ENCODE assay signal across 8 mouse cellular contexts in genomic region chr2:181584411-181584942, GRCm38 (mm10). TPM values are rescaled to one million over a fixed set of nuclear protein-coding genes. Genes with fewer than 3 reads are reported as not detected.
DNase-seq lines count a peak whose midpoint lies in the region; ATAC-seq lines count a peak whose summit lies in the region.

Uckl1 (minus strand) TSS chr2:181584892.

- H3K9me3 ChIP-seq in heart, embryonic 14.5 days (ENCODE audit: control insufficient read depth, low read length), result no peaks in the 10 kb centered on the region
- no peaks in the 10 kb centered on the region for H3K9me3 ChIP-seq in midbrain, embryonic 16.5 days (replicated peaks; ENCODE audit: control insufficient read depth, low read length, poor library complexity, severe bottlenecking)

- no peak within 1 kb of the TSS for H3K4me2 ChIP-seq in heart, embryonic 14.5 days (ENCODE audit: low read length)
- no peak within 1 kb of the TSS for H3K4me2 ChIP-seq in midbrain, embryonic 16.5 days (ENCODE audit: low read length)

- no peak within 1 kb of the TSS for H3K27ac ChIP-seq in heart, embryonic 14.5 days (replicated peaks in 1 of 2; ENCODE audit: control insufficient read depth in 1 of 2, insufficient read depth in 1 of 2, low read depth in 2 of 2, low read length in 2 of 2)
- H3K27ac ChIP-seq in midbrain, embryonic 16.5 days (ENCODE audit: low read length), result no peak within 1 kb of the TSS

- no peak for ATAC-seq in heart, embryonic 14.5 days (ENCODE audit: insufficient number of reproducible peaks, insufficient read depth, low FRiP score, low read depth)
- ATAC-seq in midbrain, embryonic 16.5 days, result no peak

- no peak within 1 kb of the TSS for H3K4me3 ChIP-seq in heart, embryonic 14.5 days (ENCODE audit: control insufficient read depth in 1 of 2, insufficient read depth in 1 of 2, low read depth in 1 of 2, low read length in 2 of 2)
- no peak within 1 kb of the TSS for H3K4me3 ChIP-seq in midbrain, embryonic 16.5 days (ENCODE audit: low read depth, low read length)

- DNase-seq in adrenal gland, adult 18-20 months (ENCODE audit: low spot score in 2 of 2), result no peak
- DNase-seq in adrenal gland, adult (ENCODE audit: inconsistent age in 2 of 2, low spot score in 1 of 2), result no peak
- DNase-seq in urinary bladder, adult 2 months (ENCODE audit: low spot score), result peak; percentile 20
- no peak for DNase-seq in urinary bladder, postnatal 10 days (ENCODE audit: low spot score)
- DNase-seq in left cerebral cortex, postnatal 10 days (ENCODE audit: extremely low spot score in 1 of 2, low spot score in 2 of 2), result no peak
- DNase-seq in right cerebral cortex, postnatal 36 days (ENCODE audit: low spot score in 2 of 2), result no peak

- peaks cover 65% of the 10 kb centered on the region for H3K36me3 ChIP-seq in heart, embryonic 14.5 days (ENCODE audit: control insufficient read depth, insufficient read depth, low read length)
- peaks cover 48% of the 10 kb centered on the region for H3K36me3 ChIP-seq in midbrain, embryonic 16.5 days (ENCODE audit: control insufficient read depth, insufficient read depth, low read length)

- intact Hi-C loops in left cerebral cortex, postnatal 10 days (cut with DNase I), result loop anchor here (5.0 kb wide), 1 partner anchor 192 kb away; no protein-coding TSS in a partner anchor

- no peaks in the 10 kb centered on the region for H3K27me3 ChIP-seq in heart, embryonic 14.5 days (ENCODE audit: control insufficient read depth, insufficient read depth, low read length)
- no peaks in the 10 kb centered on the region for H3K27me3 ChIP-seq in midbrain, embryonic 16.5 days (ENCODE audit: control insufficient read depth, insufficient read depth, low read depth, low read length)

- H3K9ac ChIP-seq in heart, embryonic 14.5 days (ENCODE audit: low read length), result no peak within 1 kb of the TSS
- H3K9ac ChIP-seq in midbrain, embryonic 16.5 days (ENCODE audit: low read depth, low read length), result no peak within 1 kb of the TSS

- 94% methylated on average over 4 of the region's 4 CpGs for WGBS in heart, embryonic 14.5 days
- WGBS in midbrain, embryonic 16.5 days, result 90% methylated on average over 4 of the region's 4 CpGs

- H3K4me1 ChIP-seq in heart, embryonic 14.5 days (ENCODE audit: control insufficient read depth in 2 of 2, insufficient read depth in 2 of 2, low read length in 2 of 2), result peaks cover 7 to 15% of the 10 kb centered on the region in 2 experiments
- H3K4me1 ChIP-seq in midbrain, embryonic 16.5 days (ENCODE audit: control insufficient read depth, insufficient read depth, low read length), result peaks cover 14% of the 10 kb centered on the region

RNA-seq across cellular contexts. Expression of gene Uckl1, which starts in this region (rescaled TPM):
- total RNA-seq in adrenal gland, adult 18-20 months (2021), result 10 to 100 TPM; 79.1 to 84.8 TPM
- polyA plus RNA-seq in urinary bladder, adult 2 months (2012; rRNA removed), result 139 and 214 TPM in 2 replicates
- polyA plus RNA-seq in heart, embryonic 14.5 days (2014; fragmentation: Nextera tagmentation; extraction: Ambion mirVana), result 72.1 and 72.2 TPM in 2 replicates
- total RNA-seq in left cerebral cortex, postnatal 10 days (2021), result 10 to 100 TPM; 34.7 to 53.6 TPM
- 71.2 and 76.0 TPM in 2 replicates for polyA plus RNA-seq in midbrain, embryonic 16.5 days (2015; fragmentation: Nextera tagmentation; extraction: Ambion mirVana)
